Mouse (Mus musculus): ENCODE data around the gene Grasp.

GRCm38 (mm10) chr15:101192651-101193050 lies 31.3 kb upstream of the Grasp start:
- TF ChIP-seq POLR2A (IDR thresholded peaks at IDR 0.05; ENCODE audit: insufficient read length, low read depth) (no peak), MAX (IDR thresholded peaks at IDR 0.05; ENCODE audit: low read depth) (no peak), E2F4 (IDR thresholded peaks at IDR 0.05; ENCODE audit: insufficient read depth) (no peak), REST (IDR thresholded peaks at IDR 0.05; ENCODE audit: insufficient read depth, insufficient read length) (no peak), MYOD1 (IDR thresholded peaks at IDR 0.05; ENCODE audit: control insufficient read depth in 1 of 3, insufficient read length in 2 of 3, low read depth in 2 of 3) (no peak), USF1 (IDR thresholded peaks at IDR 0.05; ENCODE audit: low read depth) (no peak), SRF (IDR thresholded peaks at IDR 0.05; ENCODE audit: control insufficient read depth, insufficient read length, low read depth) (no peak), TCF12 (IDR thresholded peaks at IDR 0.05; ENCODE audit: insufficient read depth, poor library complexity, severe bottlenecking) (no peak)
